Mouse (Mus musculus) limb, embryonic 12.5 days (tissue): ENCODE data around the gene Ptprd. TPM values are rescaled to one million over a fixed set of nuclear protein-coding genes. Genes with fewer than 3 reads are reported as not detected.
A peak's percentile ranks its signal among the peaks of the same experiment; 100 is the strongest.

Experiments used
- ATAC-seq: fragments of 200-750 bp; cut with Nextera tagmentation; 2 replicates; pipeline ENCODE4 v1.8.0; 2017; ENCODE audit warnings: low read depth, moderate TSS enrichment; ENCODE audit not compliant: insufficient number of reproducible peaks, insufficient read depth, low FRiP score, low TSS enrichment
- H3K27ac ChIP-seq: fragments of 300-500 bp; sonication (generic); 2 replicates; pipeline ENCODE4 v1.5.1; 2016; ENCODE audit warnings: mild to moderate bottlenecking, moderate library complexity
- H3K27me3 ChIP-seq: fragments of 300-500 bp; sonication (generic); 2 replicates; pipeline ENCODE4 v1.6.1; 2016; ENCODE audit warnings: mild to moderate bottlenecking, moderate library complexity
- H3K36me3 ChIP-seq: fragments of 300-500 bp; sonication (generic); 2 replicates; pipeline ENCODE4 v1.6.1; 2016; ENCODE audit warnings: mild to moderate bottlenecking, moderate library complexity
- H3K4me1 ChIP-seq: fragments of 300-500 bp; sonication (generic); replicated peaks from 2 replicates; pipeline ENCODE4 v1.6.1; 2016
- H3K4me2 ChIP-seq: fragments of 300-500 bp; sonication (generic); 2 replicates; pipeline ENCODE4 v1.6.1; 2016; ENCODE audit warnings: mild to moderate bottlenecking, moderate library complexity
- H3K4me3 ChIP-seq: fragments of 300-500 bp; sonication (generic); replicated peaks from 2 replicates; pipeline ENCODE4 v1.5.1; 2016; ENCODE audit warnings: mild to moderate bottlenecking
- H3K9ac ChIP-seq: fragments of 300-500 bp; sonication (generic); replicated peaks from 2 replicates; pipeline ENCODE4 v1.6.1; 2016; ENCODE audit warnings: mild to moderate bottlenecking, moderate library complexity
- H3K9me3 ChIP-seq: fragments of 300-500 bp; sonication (generic); 2 replicates; pipeline ENCODE4 v1.6.1; 2016; ENCODE audit warnings: mild to moderate bottlenecking, moderate library complexity
- WGBS: fragments of 180-500 bp; shearing (Covaris S2); methylation state at CpG from one replicate; pipeline ENCODE4 v1.1.7; 2016; 5-methylcytosine and 5-hydroxymethylcytosine counted together
- polyA plus RNA-seq: library from polyadenylated mRNA; unstranded; fragments of >200 nt; fragmentation: Nextera tagmentation; extraction: Ambion mirVana; gene quantifications from 2 replicates; pipeline ENCODE4 v1.2.1, GENCODE M21; 2016

The Ptprd gene
- polyA plus RNA-seq, 1 experiment from 2014 or later, result 30.9 TPM

- Histone ChIP-seq H3K27ac (no peak overlapping the region), H3K36me3 (no peaks in the 10 kb centered on the region), H3K4me2 (no peak overlapping the region), H3K4me3 (no peak overlapping the region), H3K27me3 (0 out of 2 replicates have a peak, but pooled peaks cover 3% of the 10 kb centered on the region), H3K9me3 (no peaks in the 10 kb centered on the region), H3K4me1 (no peaks in the 10 kb centered on the region; the same call in 1 of the 2 replicates), H3K9ac (no peak overlapping the region)
- no peak for ATAC-seq
- WGBS, result 21% methylated on average over 14 of the region's 14 CpGs
These were observed 653.2 kb downstream of the Ptprd start for GRCm38 (mm10) chr4:77558404-77559202.

- H3K27ac ChIP-seq, result no peak overlapping the region
- H3K27me3 ChIP-seq, result 0 out of 2 replicates have a peak, but pooled peaks cover 3% of the 10 kb centered on the region
- no peak overlapping the region for H3K9ac ChIP-seq
- H3K4me1 ChIP-seq, result no peaks in the 10 kb centered on the region; the same call in 1 of the 2 replicates
- no peak overlapping the region for H3K4me2 ChIP-seq
- H3K36me3 ChIP-seq, result no peaks in the 10 kb centered on the region
- no peaks in the 10 kb centered on the region for H3K9me3 ChIP-seq
- 43% methylated on average over 4 of the region's 4 CpGs for WGBS
- H3K4me3 ChIP-seq, result no peak overlapping the region
- ATAC-seq, result no peak
These were observed 655.9 kb downstream of the Ptprd start for GRCm38 (mm10) chr4:77555841-77556240.

- Histone ChIP-seq H3K9ac (no peak overlapping the region), H3K36me3 (no peaks in the 10 kb centered on the region), H3K27me3 (no peaks in the 10 kb centered on the region), H3K9me3 (no peaks in the 10 kb centered on the region), H3K4me2 (peak overlapping the region; percentile 13; the same call in 1 of the 2 replicates), H3K4me1 (peaks cover 9% of the 10 kb centered on the region), H3K4me3 (no peak overlapping the region), H3K27ac (peak overlapping the region; percentile 31; the same call in 1 of the 2 replicates)
- WGBS, result 31% methylated on average over 4 of the region's 4 CpGs
- no peak for ATAC-seq
These were observed 673.9 kb downstream of the Ptprd start for GRCm38 (mm10) chr4:77537843-77538242.

GRCm38 (mm10) chr4:77537336-77537735 lies 674.4 kb downstream of the Ptprd start:
- Histone ChIP-seq H3K27ac (peak overlapping the region; percentile 31; the same call in 1 of the 2 replicates), H3K36me3 (no peaks in the 10 kb centered on the region), H3K27me3 (no peaks in the 10 kb centered on the region), H3K4me3 (no peak overlapping the region), H3K9ac (no peak overlapping the region), H3K4me2 (peak overlapping the region; percentile 13; the same call in 1 of the 2 replicates), H3K4me1 (peaks cover 9% of the 10 kb centered on the region), H3K9me3 (no peaks in the 10 kb centered on the region)
- WGBS, result 36% methylated on average over 5 of the region's 5 CpGs
- no peak for ATAC-seq

- H3K9me3 ChIP-seq, result no peaks in the 10 kb centered on the region
- peaks cover 9% of the 10 kb centered on the region for H3K4me1 ChIP-seq
- no peaks in the 10 kb centered on the region for H3K36me3 ChIP-seq
- ATAC-seq, result peak; percentile 93
- H3K4me3 ChIP-seq, result no peak overlapping the region
- H3K27me3 ChIP-seq, result no peaks in the 10 kb centered on the region
- WGBS, result 34% methylated on average over 6 of the region's 6 CpGs
- no peak overlapping the region for H3K4me2 ChIP-seq
- no peak overlapping the region for H3K27ac ChIP-seq
- no peak overlapping the region for H3K9ac ChIP-seq
These were observed 676.2 kb downstream of the Ptprd start for GRCm38 (mm10) chr4:77535601-77536000.

- Histone ChIP-seq H3K4me2 (no peak overlapping the region), H3K4me3 (no peak overlapping the region), H3K9me3 (no peaks in the 10 kb centered on the region), H3K36me3 (no peaks in the 10 kb centered on the region), H3K27me3 (no peaks in the 10 kb centered on the region), H3K4me1 (peaks cover 9% of the 10 kb centered on the region), H3K9ac (no peak overlapping the region), H3K27ac (no peak overlapping the region)
- ATAC-seq, result no peak
- 63% methylated on average over 4 of the region's 4 CpGs for WGBS
These were observed 677.2 kb downstream of the Ptprd start for GRCm38 (mm10) chr4:77534553-77534952.

GRCm38 (mm10) chr4:77519166-77519565 lies 692.6 kb downstream of the Ptprd start:
- no peak overlapping the region for H3K9ac ChIP-seq
- no peak overlapping the region for H3K4me3 ChIP-seq
- no peaks in the 10 kb centered on the region for H3K9me3 ChIP-seq
- no peak overlapping the region for H3K27ac ChIP-seq
- no peaks in the 10 kb centered on the region for H3K27me3 ChIP-seq
- ATAC-seq, result no peak
- WGBS, result 53% methylated on average over 5 of the region's 5 CpGs
- H3K36me3 ChIP-seq, result no peaks in the 10 kb centered on the region
- H3K4me1 ChIP-seq, result no peaks in the 10 kb centered on the region
- no peak overlapping the region for H3K4me2 ChIP-seq

GRCm38 (mm10) chr4:77513914-77514628 lies 697.7 kb downstream of the Ptprd start:
- Histone ChIP-seq H3K4me2 (no peak overlapping the region), H3K27ac (no peak overlapping the region), H3K4me1 (no peaks in the 10 kb centered on the region), H3K9ac (no peak overlapping the region), H3K36me3 (no peaks in the 10 kb centered on the region), H3K9me3 (no peaks in the 10 kb centered on the region), H3K27me3 (no peaks in the 10 kb centered on the region), H3K4me3 (no peak overlapping the region)
- 76% methylated on average over 5 of the region's 5 CpGs for WGBS
- ATAC-seq, result no peak

- Histone ChIP-seq H3K27me3 (no peaks in the 10 kb centered on the region), H3K4me3 (no peak overlapping the region), H3K27ac (no peak overlapping the region), H3K36me3 (no peaks in the 10 kb centered on the region), H3K9ac (no peak overlapping the region), H3K4me2 (no peak overlapping the region), H3K9me3 (no peaks in the 10 kb centered on the region), H3K4me1 (no peaks in the 10 kb centered on the region)
- no peak for ATAC-seq
- WGBS, result 85% methylated on average over 3 of the region's 3 CpGs
These were observed 698.7 kb downstream of the Ptprd start for GRCm38 (mm10) chr4:77513041-77513440.

- H3K4me2 ChIP-seq, result no peak overlapping the region
- H3K4me1 ChIP-seq, result no peaks in the 10 kb centered on the region
- ATAC-seq, result no peak
- no peaks in the 10 kb centered on the region for H3K9me3 ChIP-seq
- H3K27ac ChIP-seq, result no peak overlapping the region
- H3K9ac ChIP-seq, result no peak overlapping the region
- H3K27me3 ChIP-seq, result no peaks in the 10 kb centered on the region
- 81% methylated on average over 7 of the region's 7 CpGs for WGBS
- H3K4me3 ChIP-seq, result no peak overlapping the region
- no peaks in the 10 kb centered on the region for H3K36me3 ChIP-seq
These were observed 757.7 kb downstream of the Ptprd start for GRCm38 (mm10) chr4:77454049-77454448.

- no peak overlapping the region for H3K4me3 ChIP-seq
- no peak overlapping the region for H3K9ac ChIP-seq
- ATAC-seq, result no peak
- no peaks in the 10 kb centered on the region for H3K4me1 ChIP-seq
- H3K4me2 ChIP-seq, result no peak overlapping the region
- H3K27ac ChIP-seq, result no peak overlapping the region
- H3K9me3 ChIP-seq, result no peaks in the 10 kb centered on the region
- WGBS, result 86% methylated on average over 4 of the region's 4 CpGs
- H3K27me3 ChIP-seq, result no peaks in the 10 kb centered on the region
- H3K36me3 ChIP-seq, result no peaks in the 10 kb centered on the region
These were observed 812.6 kb downstream of the Ptprd start for GRCm38 (mm10) chr4:77399146-77399545.
